Mouse (Mus musculus): ENCODE measurements around the gene Sft2d2.

The Sft2d2 gene

GRCm38 (mm10) chr1:165133279-165133678 is 61.0 kb downstream of the Sft2d2 start:
- no peak for DNase-seq (ENCODE audit: low spot score)

DNA sequence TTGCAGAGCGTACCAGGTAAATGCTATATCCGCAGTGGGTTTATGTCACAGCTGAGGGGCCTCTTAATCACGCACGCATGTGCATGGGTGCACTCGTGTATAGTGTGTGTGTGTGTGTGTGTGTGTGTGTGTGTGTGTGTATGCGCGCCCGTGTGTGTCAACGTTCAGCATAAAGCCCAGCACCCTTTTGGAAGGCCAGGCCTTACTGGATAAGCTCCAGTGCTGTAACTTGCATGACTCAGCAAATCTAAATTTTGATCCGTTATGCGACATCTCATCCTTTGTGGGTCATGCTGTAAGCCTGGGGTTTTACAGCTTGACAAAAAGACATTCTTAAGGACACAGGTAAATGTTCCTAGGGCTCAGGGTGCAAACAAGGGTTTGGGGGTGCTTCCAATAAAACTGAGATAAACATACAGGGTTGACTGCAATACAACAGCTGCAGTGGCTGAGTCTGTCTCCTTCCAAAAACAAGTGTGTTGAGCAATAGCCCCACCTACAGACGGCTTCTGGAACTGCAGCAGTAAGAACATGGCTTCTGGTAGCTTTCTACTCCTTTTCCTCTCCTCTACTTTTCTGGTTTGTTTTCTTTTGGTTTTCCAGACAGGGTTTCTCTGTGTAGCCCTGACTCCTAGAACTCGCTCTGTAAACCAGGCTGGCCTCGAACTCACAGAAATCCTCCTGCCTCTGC is 61.9 kb downstream of the Sft2d2 start:
- peak; percentile 48 for DNase-seq (ENCODE audit: low spot score)

- no peak for DNase-seq (ENCODE audit: low spot score)
These were observed 64.7 kb downstream of the Sft2d2 start for GRCm38 (mm10) chr1:165129573-165129972.
